26 mouse cellular contexts compared by ENCODE assay signal in genomic region chr5:111003750-111004149, GRCm38 (mm10).
A peak's percentile ranks its signal among the peaks of the same experiment; 100 is the strongest.
DNase-seq lines count a peak whose midpoint lies in the region; ATAC-seq and TF ChIP-seq lines count a peak whose summit lies in the region.
"Had no signal": no experiment of that assay in that cellular context is flagged by ENCODE, and none has a peak within 500 bp of the region (broad histone marks: within the 10 kb centered on the region; RNA-seq: fewer than 3 reads in every experiment).

No protein-coding gene starts in this region.

- no peaks in the 10 kb centered on the region for H3K9me3 ChIP-seq in forebrain, embryonic 13.5 days (replicated peaks)
- no peaks in the 10 kb centered on the region for H3K9me3 ChIP-seq in forebrain, embryonic 10.5 days
- H3K9me3 ChIP-seq in forebrain, embryonic 15.5 days: no peaks in the 10 kb centered on the region
- no peaks in the 10 kb centered on the region for H3K9me3 ChIP-seq in forebrain, embryonic 12.5 days
- no peaks in the 10 kb centered on the region for H3K9me3 ChIP-seq in forebrain, postnatal 0 days (ENCODE audit: low read length)
- H3K9me3 ChIP-seq: embryonic facial prominence, embryonic 13.5 days; embryonic facial prominence, embryonic 15.5 days; G1E had no signal

- ATAC-seq in forebrain, embryonic 13.5 days: peak; percentile 42; the same call in 1 of the 2 replicates
- 0 out of 2 replicates have a peak, but pooled peaks have one; percentile 59 for ATAC-seq in forebrain, embryonic 15.5 days (replicated peaks)
- ATAC-seq in forebrain, embryonic 12.5 days (ENCODE audit: low FRiP score): no peak
- ATAC-seq in forebrain, postnatal 0 days: peak; percentile 42; the same call in 1 of the 2 replicates
- ATAC-seq: activated CD4-positive, CD25-positive, alpha-beta regulatory T cell, adult 4 months; CD4-positive, CD25-positive, alpha-beta regulatory T cell, adult 4 months; Patski had no signal

- H3K27ac ChIP-seq in forebrain, embryonic 13.5 days: peak overlapping the region; percentile 55
- H3K27ac ChIP-seq in forebrain, embryonic 10.5 days: no peak overlapping the region
- peak overlapping the region; percentile 82 for H3K27ac ChIP-seq in forebrain, embryonic 15.5 days (replicated peaks)
- H3K27ac ChIP-seq in forebrain, embryonic 12.5 days: no peak overlapping the region
- peak overlapping the region; percentile 29; the same call in 1 of the 2 replicates for H3K27ac ChIP-seq in forebrain, postnatal 0 days (ENCODE audit: low read depth, low read length)
- H3K27ac ChIP-seq: embryonic facial prominence, embryonic 13.5 days; embryonic facial prominence, embryonic 15.5 days; gastrocnemius, adult 2 months had no signal

- peaks cover 39% of the 10 kb centered on the region for H3K4me1 ChIP-seq in forebrain, embryonic 13.5 days
- peaks cover 25% of the 10 kb centered on the region for H3K4me1 ChIP-seq in forebrain, embryonic 10.5 days
- H3K4me1 ChIP-seq in forebrain, embryonic 15.5 days: peaks cover 67% of the 10 kb centered on the region
- H3K4me1 ChIP-seq in forebrain, embryonic 12.5 days: peaks cover 23% of the 10 kb centered on the region
- peaks cover 20% of the 10 kb centered on the region for H3K4me1 ChIP-seq in forebrain, postnatal 0 days (ENCODE audit: insufficient read depth)

- H3K4me3 ChIP-seq in forebrain, embryonic 13.5 days: no peak overlapping the region
- H3K4me3 ChIP-seq in forebrain, embryonic 10.5 days: no peak overlapping the region
- H3K4me3 ChIP-seq in forebrain, embryonic 15.5 days: no peak overlapping the region
- no peak overlapping the region for H3K4me3 ChIP-seq in forebrain, embryonic 12.5 days (replicated peaks)
- no peak overlapping the region for H3K4me3 ChIP-seq in forebrain, postnatal 0 days (ENCODE audit: low read depth, low read length)
- H3K4me3 ChIP-seq: embryonic facial prominence, embryonic 13.5 days; embryonic facial prominence, embryonic 15.5 days; erythroblast, embryonic 14.5 days; gastrocnemius, adult 2 months had no signal

- TF ChIP-seq CTCF in forebrain, postnatal 0 days (IDR thresholded peaks at IDR 0.05; ENCODE audit: low read depth): no peak

- WGBS in forebrain, embryonic 13.5 days: 83% methylated on average over 9 of the region's 9 CpGs
- WGBS in forebrain, embryonic 10.5 days: 92% methylated on average over 9 of the region's 9 CpGs
- WGBS in forebrain, embryonic 15.5 days: 67% methylated on average over 9 of the region's 9 CpGs
- WGBS in forebrain, embryonic 12.5 days: 89% methylated on average over 9 of the region's 9 CpGs
- WGBS in forebrain, postnatal 0 days: 51% methylated on average over 9 of the region's 9 CpGs

- no peak overlapping the region for H3K9ac ChIP-seq in forebrain, embryonic 13.5 days
- no peak overlapping the region for H3K9ac ChIP-seq in forebrain, embryonic 15.5 days (replicated peaks)
- H3K9ac ChIP-seq in forebrain, embryonic 12.5 days: no peak overlapping the region
- no peak overlapping the region for H3K9ac ChIP-seq in forebrain, postnatal 0 days
- H3K9ac ChIP-seq: embryonic facial prominence, embryonic 13.5 days; embryonic facial prominence, embryonic 15.5 days had no signal

- peak; percentile 62 to 73 for DNase-seq in cerebellum, postnatal 10 days
- DNase-seq in cerebellum, adult 8-10 months: no peak
- DNase-seq in forebrain, embryonic 10.5 days (ENCODE audit: extremely low spot score, low spot score): no peak
- DNase-seq in forebrain, postnatal 0 days: peak; percentile 69
- DNase-seq in layer of hippocampus, adult 9-10 months (ENCODE audit: low spot score): no peak
- DNase-seq: adrenal gland, adult 8-10 months; adrenal gland, postnatal 14 days; adrenal gland, postnatal 36 days; B cell, adult 2 months; cerebellum, adult 11 months; cerebellum, adult 18-20 months; cerebellum, adult 9-11 months; cerebellum, postnatal 36 days; embryo, embryonic 11 days; gastrocnemius, adult 2 months had no signal

- no peaks in the 10 kb centered on the region for H3K36me3 ChIP-seq in forebrain, embryonic 13.5 days (ENCODE audit: poor library complexity, severe bottlenecking)
- no peaks in the 10 kb centered on the region for H3K36me3 ChIP-seq in forebrain, embryonic 10.5 days (replicated peaks)
- H3K36me3 ChIP-seq in forebrain, embryonic 15.5 days: no peaks in the 10 kb centered on the region
- H3K36me3 ChIP-seq in forebrain, embryonic 12.5 days (replicated peaks): no peaks in the 10 kb centered on the region
- no peaks in the 10 kb centered on the region for H3K36me3 ChIP-seq in forebrain, postnatal 0 days (ENCODE audit: insufficient read depth)
- H3K36me3 ChIP-seq: embryonic facial prominence, embryonic 13.5 days; G1E had no signal

- no peak overlapping the region for H3K4me2 ChIP-seq in forebrain, embryonic 13.5 days
- H3K4me2 ChIP-seq in forebrain, embryonic 15.5 days (replicated peaks): no peak overlapping the region
- no peak overlapping the region for H3K4me2 ChIP-seq in forebrain, embryonic 12.5 days
- H3K4me2 ChIP-seq in forebrain, postnatal 0 days (ENCODE audit: low read depth): no peak overlapping the region
- H3K4me2 ChIP-seq: embryonic facial prominence, embryonic 13.5 days; embryonic facial prominence, embryonic 15.5 days had no signal

- H3K27me3 ChIP-seq in forebrain, embryonic 13.5 days: no peaks in the 10 kb centered on the region
- no peaks in the 10 kb centered on the region for H3K27me3 ChIP-seq in forebrain, embryonic 10.5 days (ENCODE audit: poor library complexity, severe bottlenecking)
- no peaks in the 10 kb centered on the region for H3K27me3 ChIP-seq in forebrain, embryonic 15.5 days
- no peaks in the 10 kb centered on the region for H3K27me3 ChIP-seq in forebrain, embryonic 12.5 days
- no peaks in the 10 kb centered on the region for H3K27me3 ChIP-seq in forebrain, postnatal 0 days (ENCODE audit: insufficient read depth, low read length)
- H3K27me3 ChIP-seq: CH12.LX; embryonic facial prominence, embryonic 13.5 days; embryonic facial prominence, embryonic 15.5 days; Patski had no signal

Comparison
In these comparisons a context has a peak if more than half of its experiments do, and no peak if none do; other contexts are left out.
1. DNase-seq: peak in cerebellum, postnatal 10 days (2 of 2) and forebrain, postnatal 0 days (single experiment); none in cerebellum, adult 8-10 months (single experiment), forebrain, embryonic 10.5 days (single experiment) and layer of hippocampus, adult 9-10 months (single experiment).
2. H3K27ac ChIP-seq: peak in forebrain, embryonic 13.5 days (single experiment), forebrain, embryonic 15.5 days (single experiment) and forebrain, postnatal 0 days (single experiment); none in forebrain, embryonic 10.5 days (single experiment) and forebrain, embryonic 12.5 days (single experiment).